Mouse (Mus musculus) brown adipose tissue, adult 24 weeks (tissue): Measurements from ENCODE around the gene Fbxl17. TPM values are rescaled to one million over a fixed set of nuclear protein-coding genes. Genes with fewer than 3 reads are reported as not detected.

ENCODE experiments used
- H3K27ac ChIP-seq: fragments of 200-500 bp; replicated peaks from 2 replicates; pipeline ENCODE4 v1.5.1; 2012; ENCODE audit warnings: low read depth, mild to moderate bottlenecking, low read length
- H3K4me1 ChIP-seq: fragments of 200-500 bp; 2 replicates; pipeline ENCODE4 v1.6.1; 2012; ENCODE audit warnings: low read length, mixed read lengths; ENCODE audit not compliant: control insufficient read depth, insufficient read depth, insufficient read length
- H3K4me3 ChIP-seq: fragments of 200-500 bp; 2 replicates; pipeline ENCODE4 v1.5.1; 2012; ENCODE audit warnings: low read depth, mild to moderate bottlenecking, low read length, moderate library complexity; ENCODE audit not compliant: insufficient read depth
- polyA plus RNA-seq: library from polyadenylated mRNA; stranded (reverse); fragments of >200 nt; gene quantifications from 2 replicates; pipeline ENCODE4 v1.2.4, GENCODE M21; 2012; ENCODE audit not compliant: missing spikeins, insufficient read depth, insufficient read length

Gene Fbxl17
- polyA plus RNA-seq, 1 experiment = 9.7 TPM

DNA sequence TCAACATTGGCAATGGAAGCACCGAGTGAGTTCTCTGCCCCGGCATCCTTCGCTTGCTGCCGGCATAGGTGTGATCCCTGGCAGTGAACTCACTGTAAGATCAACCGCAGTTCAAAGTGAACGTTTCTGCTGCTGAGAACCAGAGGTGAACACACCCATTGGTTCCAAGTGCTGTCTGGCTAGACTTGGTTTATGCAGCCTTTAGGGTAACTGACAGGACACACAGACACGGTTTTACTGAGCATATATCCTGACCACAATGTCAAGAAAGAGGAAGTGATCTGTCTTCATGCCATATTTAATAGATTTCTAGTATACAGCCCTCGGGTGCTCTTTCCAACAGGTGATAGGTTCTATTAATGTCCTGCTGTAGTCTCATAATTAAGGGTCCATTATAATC lies 310.5 kb downstream of the Fbxl17 start:
- H3K27ac ChIP-seq = no peak overlapping the region
- no peaks in the 10 kb centered on the region; the same call in 1 of the 2 replicates for H3K4me1 ChIP-seq
- H3K4me3 ChIP-seq = no peak overlapping the region

DNA sequence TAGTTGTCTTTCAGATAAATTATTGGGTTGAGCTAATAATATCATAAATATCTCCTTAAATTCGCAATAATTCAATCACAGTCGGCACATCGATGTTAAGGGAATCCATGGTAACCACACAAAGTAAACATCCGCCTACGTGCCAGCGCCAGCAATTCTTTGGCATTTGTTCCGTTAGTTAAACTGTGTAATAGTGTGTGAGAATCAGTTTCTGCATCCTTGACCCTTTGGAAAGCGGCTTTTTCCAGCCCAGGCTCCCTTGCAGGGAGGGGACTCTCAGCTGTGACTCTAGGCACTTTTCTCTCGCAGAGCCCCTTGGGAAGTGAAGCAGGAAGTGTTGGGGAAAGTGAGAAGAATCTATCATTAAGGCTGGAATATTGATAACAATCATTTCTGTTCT lies 314.3 kb downstream of the Fbxl17 start:
- H3K4me3 ChIP-seq = no peak overlapping the region
- no peaks in the 10 kb centered on the region; the same call in 1 of the 2 replicates for H3K4me1 ChIP-seq
- no peak overlapping the region for H3K27ac ChIP-seq

DNA sequence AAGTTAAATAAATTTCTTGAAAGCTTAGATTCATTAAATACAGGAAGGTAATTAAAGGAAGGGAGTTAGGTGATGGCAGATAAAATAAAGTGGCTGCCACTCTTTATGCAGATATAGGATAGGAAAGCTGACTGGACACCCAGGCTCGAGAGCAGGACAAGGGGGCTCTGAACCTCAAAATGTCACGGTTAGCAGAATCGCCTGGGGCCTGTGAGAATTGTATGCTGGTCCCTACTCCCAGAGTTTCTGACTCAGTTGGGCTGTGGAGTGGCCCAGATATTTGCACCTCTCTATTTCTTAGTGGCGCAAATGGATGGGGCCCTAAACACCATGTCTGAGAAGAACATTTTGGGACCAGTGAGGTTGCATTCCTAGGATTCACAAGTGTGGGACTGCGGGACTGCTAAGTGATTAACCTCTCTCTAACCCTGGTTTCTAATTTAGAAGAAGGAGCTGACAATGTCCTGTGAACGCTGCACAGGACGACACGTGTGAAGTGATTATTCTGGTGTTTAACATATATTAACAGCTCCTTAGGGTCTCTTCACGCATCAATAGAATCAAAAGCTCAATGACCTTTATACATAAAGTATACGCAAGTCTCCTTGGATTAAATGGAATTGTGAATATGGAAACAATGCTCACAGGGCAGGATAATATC lies 314.8 kb downstream of the Fbxl17 start:
- Histone ChIP-seq H3K4me1 (no peaks in the 10 kb centered on the region; the same call in 1 of the 2 replicates), H3K27ac (no peak overlapping the region), H3K4me3 (no peak overlapping the region)

DNA sequence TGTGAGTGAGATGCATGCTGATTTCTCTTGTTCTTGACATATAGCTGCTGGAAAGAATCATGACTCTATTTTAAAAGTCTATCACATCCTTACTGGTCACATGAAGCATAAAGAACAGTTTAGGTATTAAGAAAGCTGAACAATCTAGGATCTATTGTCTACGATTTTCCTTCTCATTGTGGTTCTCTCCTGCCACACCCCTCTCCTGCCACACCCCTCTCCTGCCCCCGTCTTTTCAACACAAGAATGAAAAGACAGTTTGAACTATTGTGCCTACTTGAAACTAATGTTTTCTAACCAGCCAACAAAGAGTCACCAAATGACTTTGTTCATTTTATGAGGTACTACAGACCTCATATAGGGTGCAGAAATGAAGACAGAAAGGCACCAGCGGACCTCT lies 316.4 kb downstream of the Fbxl17 start:
- Histone ChIP-seq H3K27ac (no peak overlapping the region), H3K4me3 (no peak overlapping the region), H3K4me1 (no peaks in the 10 kb centered on the region; the same call in 1 of the 2 replicates)

DNA sequence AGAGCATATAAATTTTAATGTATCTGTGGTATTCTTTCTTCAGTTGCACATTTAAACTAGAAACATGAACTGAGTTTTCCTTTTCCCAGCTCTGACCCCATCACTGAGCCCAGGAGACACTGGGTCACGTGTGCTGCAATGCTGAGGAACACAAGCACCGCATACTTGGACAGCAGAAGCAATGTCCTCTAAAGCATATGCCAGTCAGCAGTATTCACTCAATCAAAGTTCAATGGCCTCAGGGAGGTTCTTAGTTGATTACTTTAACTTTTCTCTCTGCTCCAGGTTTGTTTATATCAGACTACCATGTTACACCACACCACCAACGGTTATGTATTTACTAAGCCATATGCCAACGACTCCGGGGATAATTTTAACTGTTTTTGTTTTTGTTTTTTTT lies 318.2 kb downstream of the Fbxl17 start:
- Histone ChIP-seq H3K27ac (no peak overlapping the region), H3K4me3 (no peak overlapping the region), H3K4me1 (no peaks in the 10 kb centered on the region; the same call in 1 of the 2 replicates)

DNA sequence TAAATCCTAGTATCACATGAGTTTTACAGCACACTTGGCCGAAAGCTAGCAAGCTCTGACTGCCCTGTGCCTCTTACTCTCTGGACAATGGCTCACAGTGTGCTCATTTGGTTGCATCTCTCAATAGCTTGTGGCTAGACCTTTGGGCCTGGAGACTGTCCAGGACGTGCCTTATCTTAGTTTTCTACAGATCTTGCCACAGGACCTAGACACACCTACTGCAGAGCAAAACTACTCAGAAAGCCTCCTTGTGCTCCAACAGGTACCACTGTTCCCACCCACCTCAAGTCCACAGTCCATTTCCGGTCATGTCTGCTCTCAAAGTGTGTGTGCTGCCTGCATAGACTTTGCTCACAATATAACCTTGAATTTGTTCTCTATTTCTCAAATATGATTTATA lies 319.8 kb downstream of the Fbxl17 start:
- Histone ChIP-seq H3K27ac (no peak overlapping the region), H3K4me3 (no peak overlapping the region), H3K4me1 (peaks cover 1% of the 10 kb centered on the region; the same call in 1 of the 2 replicates)

DNA sequence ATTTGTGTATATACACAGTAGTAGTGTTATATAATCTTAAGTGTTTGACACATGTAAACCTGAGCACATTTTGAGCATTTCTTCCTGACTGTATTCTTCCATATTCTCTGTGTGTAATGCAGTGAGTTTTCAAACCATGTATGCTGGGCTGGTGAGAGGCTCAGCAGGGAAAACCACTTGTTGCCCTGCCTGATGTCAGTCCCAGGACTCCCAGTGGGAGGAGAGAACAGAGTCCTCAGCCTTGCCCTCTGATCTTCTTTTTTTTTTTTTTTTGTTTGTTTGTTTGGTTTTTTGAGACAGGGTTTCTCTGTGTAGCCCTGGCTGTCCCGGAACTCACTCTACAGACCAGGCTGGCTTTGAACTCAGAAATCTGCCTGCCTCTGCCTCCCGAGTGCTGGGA lies 321.5 kb downstream of the Fbxl17 start:
- Histone ChIP-seq H3K27ac (no peak overlapping the region), H3K4me1 (peaks cover 2% of the 10 kb centered on the region; the same call in 1 of the 2 replicates), H3K4me3 (no peak overlapping the region)

DNA sequence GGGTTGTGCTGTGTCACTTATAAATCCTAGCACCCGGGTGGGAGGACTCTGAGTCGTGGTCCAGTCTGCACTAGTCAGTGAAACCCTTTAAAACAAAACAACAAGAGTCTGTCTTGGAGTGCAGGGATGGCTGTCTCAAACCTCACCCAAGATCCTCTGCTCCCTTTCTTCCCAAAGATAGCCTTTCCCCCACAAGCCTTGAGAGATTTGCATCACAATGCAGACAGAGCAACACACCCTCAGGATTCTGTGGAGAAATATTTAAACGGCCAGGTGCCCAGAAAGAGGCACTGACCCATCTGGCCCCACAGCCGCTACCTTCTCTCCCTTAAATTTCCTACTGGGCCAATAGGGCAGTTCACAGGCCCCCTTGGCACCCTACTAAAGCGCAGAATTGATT lies 323.4 kb downstream of the Fbxl17 start:
- H3K4me1 ChIP-seq = peaks cover 2% of the 10 kb centered on the region; the same call in 1 of the 2 replicates
- no peak overlapping the region for H3K4me3 ChIP-seq
- H3K27ac ChIP-seq = no peak overlapping the region

DNA sequence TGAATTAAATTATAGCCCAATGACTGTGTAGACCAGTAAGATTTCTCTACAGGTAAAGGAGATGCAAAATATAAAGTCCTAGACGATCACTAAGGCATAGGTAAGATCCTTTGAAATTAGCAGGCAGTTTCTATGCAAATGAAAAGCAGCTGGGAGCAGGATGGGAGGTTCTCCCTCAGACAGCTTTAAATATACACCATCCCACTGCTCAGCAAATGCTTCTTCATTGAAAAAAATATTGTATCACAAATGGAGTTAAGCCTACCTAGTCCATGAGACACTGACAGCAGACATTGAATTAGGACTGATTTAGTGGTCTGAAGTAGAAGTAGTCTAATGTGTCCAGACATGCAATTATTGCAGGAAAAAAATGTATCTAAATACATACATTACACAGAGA lies 327.1 kb downstream of the Fbxl17 start:
- no peak overlapping the region for H3K4me3 ChIP-seq
- no peak overlapping the region for H3K27ac ChIP-seq
- H3K4me1 ChIP-seq = 0 out of 2 replicates have a peak, but pooled peaks cover 2% of the 10 kb centered on the region

DNA sequence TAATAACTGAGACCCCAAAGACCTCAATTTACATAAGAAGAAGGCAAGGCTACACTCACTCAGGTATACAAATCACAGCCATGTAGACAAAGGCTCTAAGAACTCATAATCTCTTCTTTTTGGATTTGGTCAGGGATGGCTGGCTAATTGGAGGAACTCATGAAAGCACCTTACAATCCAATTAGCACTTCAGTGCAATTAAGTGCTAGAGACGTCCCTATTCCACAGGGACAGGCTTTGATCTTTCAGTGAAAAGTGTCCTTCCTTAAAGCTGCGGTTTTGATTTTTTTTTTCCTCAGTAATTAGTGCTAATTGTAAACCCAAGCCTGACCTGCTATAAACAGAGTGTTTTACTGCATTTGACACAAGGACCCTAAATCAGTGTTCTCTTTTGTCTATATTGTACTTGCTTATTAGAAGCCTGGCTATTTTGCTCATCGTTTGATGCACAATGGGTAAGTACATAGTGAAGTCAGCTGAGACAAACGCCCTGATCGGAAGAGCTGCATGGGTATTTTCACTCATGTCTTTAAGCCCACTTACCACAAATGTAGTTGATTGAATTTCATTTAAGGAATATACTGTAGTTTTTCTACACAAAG lies 327.8 kb downstream of the Fbxl17 start:
- Histone ChIP-seq H3K4me1 (0 out of 2 replicates have a peak, but pooled peaks cover 2% of the 10 kb centered on the region), H3K4me3 (no peak overlapping the region), H3K27ac (no peak overlapping the region)

DNA sequence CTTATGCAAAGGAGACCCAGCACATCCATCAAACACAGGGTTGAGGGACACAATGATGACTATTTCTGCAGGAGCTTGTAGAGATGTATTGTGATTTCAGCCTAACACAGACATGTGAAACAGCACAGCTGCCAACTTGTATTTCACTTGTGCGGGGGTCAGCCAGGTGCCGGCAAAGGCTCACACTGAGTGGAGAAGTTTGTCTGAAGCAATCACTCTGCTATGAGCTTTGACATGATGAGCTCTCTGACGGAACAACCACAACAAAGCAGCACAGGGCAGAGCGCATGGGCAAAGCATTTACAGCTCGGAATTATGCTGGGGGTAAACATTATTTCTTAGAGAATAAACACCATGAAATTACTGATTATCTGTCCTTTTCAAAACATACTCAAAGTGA lies 328.6 kb downstream of the Fbxl17 start:
- H3K4me1 ChIP-seq = 0 out of 2 replicates have a peak, but pooled peaks cover 2% of the 10 kb centered on the region
- no peak overlapping the region for H3K4me3 ChIP-seq
- no peak overlapping the region for H3K27ac ChIP-seq

DNA sequence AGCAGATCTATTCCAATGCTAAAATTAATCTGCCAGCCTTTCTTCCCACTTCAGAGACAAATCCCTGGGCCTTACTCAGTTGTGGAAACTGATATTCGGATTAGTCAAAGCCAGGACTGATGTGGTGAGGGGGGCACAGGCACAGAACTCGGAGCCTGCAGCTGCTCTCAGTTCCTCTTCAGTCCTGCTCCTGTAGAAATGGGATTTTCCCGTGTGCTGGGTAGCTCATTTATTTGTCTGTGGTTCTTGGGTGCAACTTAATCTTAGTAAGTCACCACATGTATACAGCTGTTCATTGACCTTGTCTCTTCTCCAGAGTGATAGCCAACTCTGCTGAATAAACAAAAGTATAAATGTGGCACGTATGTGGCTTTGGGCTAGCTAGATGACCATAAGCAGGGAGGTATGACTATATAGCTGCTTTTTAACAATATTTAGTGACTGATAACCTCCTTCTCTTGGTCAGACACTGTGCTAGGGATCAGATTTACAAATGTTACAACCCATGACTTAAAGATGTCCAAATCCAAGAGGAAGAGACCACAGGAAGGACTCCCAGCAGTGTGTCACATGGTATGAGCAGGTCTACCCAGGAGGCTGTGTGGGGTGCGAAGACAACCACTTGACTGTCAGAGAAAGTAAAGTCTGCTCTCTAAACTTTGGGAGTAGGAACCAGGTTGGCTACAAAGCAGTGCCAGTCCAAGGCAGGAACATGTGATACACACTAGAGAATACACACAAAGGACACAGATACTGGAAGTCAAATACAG lies 331.6 kb downstream of the Fbxl17 start:
- Histone ChIP-seq H3K4me1 (no peaks in the 10 kb centered on the region), H3K4me3 (no peak overlapping the region), H3K27ac (no peak overlapping the region)

DNA sequence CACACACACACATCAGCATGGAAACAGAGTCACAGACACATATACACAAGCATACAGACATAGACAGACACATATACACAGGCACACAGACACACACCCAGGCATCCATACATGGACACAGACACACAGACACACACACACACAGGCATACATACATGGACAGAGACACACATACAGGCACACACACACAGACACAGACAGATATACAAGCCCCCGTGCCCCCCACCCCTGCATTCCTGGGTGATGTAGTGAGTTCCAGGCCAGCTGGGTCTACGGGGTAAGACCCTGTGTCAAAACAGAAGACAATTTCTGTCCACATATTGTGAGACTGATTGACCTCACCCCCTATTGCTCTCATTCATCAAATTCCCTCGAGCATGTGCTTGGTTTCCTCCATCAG lies 332.6 kb downstream of the Fbxl17 start:
- Histone ChIP-seq H3K4me3 (no peak overlapping the region), H3K4me1 (no peaks in the 10 kb centered on the region), H3K27ac (no peak overlapping the region)

DNA sequence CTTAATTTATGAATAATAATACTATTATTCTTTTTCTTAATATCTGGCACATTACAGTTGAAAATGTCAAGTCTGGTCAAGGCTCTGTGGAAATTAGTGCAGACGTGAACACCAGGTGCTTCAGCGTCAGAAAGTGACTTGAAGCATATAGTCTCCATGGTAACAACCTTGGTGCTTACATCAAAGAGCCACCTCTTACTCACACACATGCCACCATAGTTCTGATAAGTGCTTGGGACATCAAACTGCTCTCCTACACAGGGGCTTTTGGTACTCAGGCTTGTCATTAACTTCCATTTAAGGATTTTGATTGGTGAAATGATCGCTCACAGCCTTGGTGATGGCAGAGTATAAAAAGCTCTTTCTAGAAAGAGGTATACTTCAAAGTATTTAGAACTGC lies 333.1 kb downstream of the Fbxl17 start:
- H3K4me3 ChIP-seq = no peak overlapping the region
- no peaks in the 10 kb centered on the region for H3K4me1 ChIP-seq
- H3K27ac ChIP-seq = no peak overlapping the region

DNA sequence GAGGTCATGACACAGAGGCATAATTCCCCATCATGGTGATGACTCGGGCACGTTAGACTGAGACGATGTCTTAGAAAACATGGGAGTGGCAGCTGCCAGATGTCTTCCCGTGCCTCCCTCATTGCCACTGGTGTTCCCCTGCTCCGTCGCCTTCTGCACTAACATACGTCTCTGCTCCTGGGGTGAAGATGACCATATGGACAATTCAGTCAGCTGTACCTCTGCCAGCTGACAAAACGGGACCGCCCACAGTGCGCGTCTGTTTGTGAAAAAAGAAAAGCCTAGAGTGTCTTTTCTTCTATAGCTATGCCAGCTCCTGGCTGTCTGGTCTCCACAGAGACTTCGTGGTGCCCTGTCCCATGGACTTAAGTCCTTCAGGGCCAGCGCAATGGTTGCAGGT lies 334.0 kb downstream of the Fbxl17 start:
- no peak overlapping the region for H3K4me3 ChIP-seq
- no peaks in the 10 kb centered on the region for H3K4me1 ChIP-seq
- H3K27ac ChIP-seq = no peak overlapping the region
